ENCODE assay signal across 8 mouse cellular contexts in the genomic region with DNA sequence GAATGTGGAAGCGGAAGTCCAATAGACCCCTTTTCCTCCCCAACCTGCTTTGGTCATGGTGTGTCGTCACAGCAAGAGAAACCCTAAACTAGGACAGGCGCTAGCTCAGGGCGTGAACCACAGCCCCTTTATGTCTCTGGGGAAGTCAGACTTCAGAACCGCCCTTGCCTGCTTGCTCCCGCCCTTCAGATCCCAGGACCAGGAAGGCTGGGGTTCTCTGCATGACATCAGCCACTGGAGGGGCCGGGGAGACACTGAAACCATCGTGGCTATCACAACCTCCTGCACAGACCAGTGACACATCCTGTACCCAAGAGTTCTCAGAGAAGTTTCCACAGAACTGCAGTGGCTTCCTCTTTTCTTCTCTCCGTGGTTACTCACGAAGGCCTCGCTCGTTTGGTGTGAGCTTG. TPM values are rescaled to one million over a fixed set of nuclear protein-coding genes. Genes with fewer than 3 reads are reported as not detected.
DNase-seq lines count a peak whose midpoint lies in the region; ATAC-seq lines count a peak whose summit lies in the region.

No protein-coding gene starts in this region.

- ATAC-seq in megakaryocyte, adult 5-6 weeks (ENCODE audit: poor library complexity, severe bottlenecking), result peak; percentile 81

- peak; percentile 28 for DNase-seq in kidney, adult 9 months
- DNase-seq in kidney, postnatal 10 days, result no peak
- DNase-seq in heart, postnatal 25 days (ENCODE audit: low spot score), result peak; percentile 28
- DNase-seq in thymus, postnatal 14 days, result peak; percentile 65
- no peak for DNase-seq in cerebellum, adult 9-11 months
- DNase-seq in adipocyte (ENCODE audit: low spot score), result no peak
- DNase-seq in retina, embryonic 14.5 days (ENCODE audit: low spot score), result no peak

- intact Hi-C loops in heart, postnatal 25 days (cut with DNase I), result no loop called here

RNA-seq across cellular contexts. Expression of gene Srgn, which starts 16.2 kb away (rescaled TPM):
- 10 to 100 TPM; 40.2 to 45.4 TPM for total RNA-seq in heart, postnatal 25 days (2021)
- 646 and 668 TPM in 2 replicates for total RNA-seq in megakaryocyte, adult 5-6 weeks (2015)
- 492 and 500 TPM in 2 replicates for total RNA-seq in megakaryocyte, adult 5-6 weeks (2017)

RNA-seq across cellular contexts. Expression of gene Kif1bp, which starts 34.9 kb away (rescaled TPM):
- 10 to 100 TPM; 36.8 to 41.7 TPM for total RNA-seq in heart, postnatal 25 days (2021)
- total RNA-seq in megakaryocyte, adult 5-6 weeks (2015), result 23.3 and 23.6 TPM in 2 replicates
- 18.1 and 19.9 TPM in 2 replicates for total RNA-seq in megakaryocyte, adult 5-6 weeks (2017)

RNA-seq across cellular contexts. Expression of gene Vps26a, which starts 56.8 kb away (rescaled TPM):
- 10 to 100 TPM; 40.9 to 48.2 TPM for total RNA-seq in heart, postnatal 25 days (2021)
- 101 and 124 TPM in 2 replicates for total RNA-seq in megakaryocyte, adult 5-6 weeks (2015)
- total RNA-seq in megakaryocyte, adult 5-6 weeks (2017), result 124 and 146 TPM in 2 replicates

RNA-seq across cellular contexts. Expression of gene Ddx21, which starts 58.7 kb away (rescaled TPM):
- total RNA-seq in heart, postnatal 25 days (2021), result 10 to 100 TPM; 26.8 to 27.8 TPM
- total RNA-seq in megakaryocyte, adult 5-6 weeks (2015), result 36.2 and 38.4 TPM in 2 replicates
- 59.8 and 61.7 TPM in 2 replicates for total RNA-seq in megakaryocyte, adult 5-6 weeks (2017)

Comparison
In these comparisons a context has a peak if more than half of its experiments do, and no peak if none do; other contexts are left out.
1. DNase-seq: peak in kidney, adult 9 months (single experiment), heart, postnatal 25 days (single experiment) and thymus, postnatal 14 days (single experiment); none in kidney, postnatal 10 days (single experiment), cerebellum, adult 9-11 months (single experiment), adipocyte (single experiment) and retina, embryonic 14.5 days (single experiment).
2. RNA of gene Srgn, which starts 16.2 kb away (total RNA-seq): 492 to 668 TPM in megakaryocyte, adult 5-6 weeks; 40.2 to 45.4 TPM in heart, postnatal 25 days; every median in the first group is over 10 times any median in the second.